Mouse (Mus musculus) cerebellum, adult 8-10 months (tissue): ENCODE data around the gene Map1lc3a.

Experiments
- DNase-seq: peaks from one replicate; pipeline ENCODE4 v3.0.0; 2022

Map1lc3a gene

GRCm38 (mm10) chr2:155276195-155276594, at the start of gene Map1lc3a:
Map1lc3a (plus strand) TSS chr2:155276297.
- DNase-seq: peak; percentile 99

DNA sequence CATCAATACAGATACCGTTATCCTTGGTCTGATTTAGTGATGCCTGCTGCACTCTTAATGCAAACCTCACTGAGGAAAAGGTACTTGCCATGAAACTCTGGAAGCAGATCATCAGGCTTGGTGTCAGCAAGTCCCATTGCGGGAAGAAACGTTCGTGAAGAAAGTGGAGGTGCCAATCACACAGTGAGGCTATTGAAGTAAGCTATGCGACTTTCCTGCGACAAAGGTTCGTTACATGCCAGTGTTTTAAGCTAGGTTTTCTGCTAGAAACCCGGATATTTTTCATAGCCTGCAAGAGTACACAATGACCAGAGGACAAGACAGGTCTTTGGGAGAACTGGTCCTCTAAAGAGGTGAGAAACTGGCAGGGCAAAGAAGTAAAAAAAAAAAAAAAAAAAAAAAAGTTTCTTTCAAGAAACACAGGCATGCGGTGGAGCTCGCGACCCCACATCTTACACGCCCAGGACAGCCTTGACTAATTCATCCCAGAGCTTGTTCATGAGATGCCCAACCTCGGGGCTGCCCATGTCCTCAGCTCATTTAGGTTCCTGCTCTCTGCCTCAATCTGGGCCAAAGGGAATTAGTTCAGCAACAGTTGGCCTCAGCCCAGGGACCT, 40.2 kb upstream of the Map1lc3a start:
- DNase-seq: peak; percentile 20

- peak; percentile 100 for DNase-seq
These were observed 39.6 kb upstream of the Map1lc3a start, which contains the start of gene Dynlrb1 for GRCm38 (mm10) chr2:155236362-155236992. Dynlrb1 (plus strand) TSS chr2:155236533.

DNA sequence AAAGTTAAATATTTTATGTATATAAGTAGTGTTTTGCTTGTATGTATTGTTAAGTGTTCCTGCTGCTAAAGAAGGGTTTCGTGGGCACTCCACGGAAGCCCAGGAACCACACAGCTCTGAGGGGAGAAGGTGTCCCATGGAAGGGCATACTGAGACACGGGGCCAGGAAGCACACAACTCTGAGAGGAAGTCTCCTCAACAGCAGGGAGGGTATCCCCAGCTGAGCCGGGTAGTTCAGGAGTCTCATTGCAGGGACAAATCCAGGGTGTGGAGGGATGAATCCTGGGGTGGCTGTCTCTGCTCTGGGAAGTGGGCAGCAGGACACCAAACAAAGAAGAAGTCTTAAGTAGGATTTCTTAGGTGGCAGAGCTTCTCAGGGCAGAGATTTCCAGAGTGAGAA, 38.8 kb upstream of the Map1lc3a start:
- DNase-seq: no peak

DNA sequence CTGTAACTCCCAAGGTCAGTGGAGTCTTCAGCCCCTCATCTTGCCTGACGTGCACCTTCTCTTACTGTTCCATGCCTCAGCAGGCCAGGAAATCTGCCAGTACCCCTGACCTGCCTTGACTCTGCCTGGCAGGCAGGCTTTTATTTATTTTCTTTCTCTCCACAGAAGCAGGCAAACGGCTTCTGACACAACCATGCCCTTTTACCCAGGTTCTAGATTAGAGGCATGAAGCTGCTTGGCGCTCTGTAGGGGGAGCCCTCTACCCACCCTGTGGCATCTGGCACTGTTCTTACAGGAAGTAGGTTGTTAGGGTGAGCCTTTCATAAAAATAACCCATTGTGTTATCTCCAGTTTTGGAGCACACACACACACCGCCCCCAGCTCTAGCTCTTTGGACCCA, 35.2 kb upstream of the Map1lc3a start:
- DNase-seq: no peak

GRCm38 (mm10) chr2:155242296-155242855, 33.7 kb upstream of the Map1lc3a start:
- DNase-seq: peak; percentile 16

- DNase-seq: peak; percentile 21
These were observed 29.9 kb upstream of the Map1lc3a start for GRCm38 (mm10) chr2:155246231-155246630.

DNA sequence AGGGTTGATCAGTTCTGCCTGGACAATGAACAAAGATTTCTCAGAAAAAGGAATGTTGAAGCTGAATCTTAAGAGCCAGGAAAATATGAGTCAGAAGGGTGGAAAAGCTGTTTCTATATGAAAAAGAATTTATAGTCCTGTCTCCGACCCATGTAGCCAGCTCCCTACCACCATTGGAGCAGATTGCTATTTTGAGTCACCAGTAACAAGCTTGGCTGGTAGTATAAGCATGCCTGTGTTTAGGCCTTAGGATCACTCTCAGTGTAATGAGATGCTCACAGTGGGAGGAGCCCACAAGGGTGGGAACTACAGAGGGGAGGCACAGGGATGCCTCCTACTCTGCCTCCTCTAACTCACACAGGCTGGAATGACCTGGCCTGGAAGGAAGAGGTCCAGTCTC, 27.9 kb upstream of the Map1lc3a start:
- DNase-seq: no peak

GRCm38 (mm10) chr2:155248718-155249117, 27.4 kb upstream of the Map1lc3a start:
- DNase-seq: no peak

GRCm38 (mm10) chr2:155249588-155249987, 26.5 kb upstream of the Map1lc3a start:
- DNase-seq: no peak

DNA sequence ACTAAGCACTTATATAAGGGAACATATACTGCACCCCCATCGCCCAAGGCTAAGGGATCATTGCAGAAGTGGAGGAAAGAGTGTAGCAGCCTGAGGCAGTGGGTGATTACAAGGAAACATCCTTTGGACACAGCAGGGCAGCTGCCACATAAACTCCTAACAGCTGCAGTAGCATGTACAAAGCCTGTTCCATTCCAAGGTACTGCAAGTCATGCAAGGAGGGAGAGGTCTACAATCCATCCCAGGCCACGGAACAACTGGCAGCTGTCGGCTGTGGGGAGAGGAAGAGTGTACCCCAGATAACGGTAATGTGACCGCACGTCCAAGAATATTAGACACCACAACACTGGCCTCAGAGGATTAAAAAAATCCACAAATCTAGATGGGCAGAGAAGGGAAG, 10.6 kb upstream of the Map1lc3a start:
- no peak for DNase-seq

DNA sequence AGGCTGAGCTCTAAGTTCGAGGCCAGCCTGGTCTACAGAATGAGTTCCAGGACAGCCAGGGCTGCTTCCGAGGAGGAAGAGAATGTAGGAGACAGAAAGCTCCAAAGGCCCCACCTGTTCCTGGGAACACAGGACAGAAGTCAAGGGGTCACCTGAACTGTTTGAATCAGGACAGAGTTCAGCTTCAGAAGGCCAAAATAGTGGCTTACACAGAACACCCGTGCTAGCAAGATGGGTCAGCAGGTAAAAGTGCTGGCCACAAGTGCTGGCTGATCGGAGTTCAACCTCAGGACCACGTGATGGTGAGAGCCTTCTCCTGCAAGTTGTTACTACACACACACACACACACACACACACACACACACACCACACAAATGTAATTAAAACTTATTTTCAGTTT, 9.2 kb upstream of the Map1lc3a start:
- DNase-seq: no peak

DNA sequence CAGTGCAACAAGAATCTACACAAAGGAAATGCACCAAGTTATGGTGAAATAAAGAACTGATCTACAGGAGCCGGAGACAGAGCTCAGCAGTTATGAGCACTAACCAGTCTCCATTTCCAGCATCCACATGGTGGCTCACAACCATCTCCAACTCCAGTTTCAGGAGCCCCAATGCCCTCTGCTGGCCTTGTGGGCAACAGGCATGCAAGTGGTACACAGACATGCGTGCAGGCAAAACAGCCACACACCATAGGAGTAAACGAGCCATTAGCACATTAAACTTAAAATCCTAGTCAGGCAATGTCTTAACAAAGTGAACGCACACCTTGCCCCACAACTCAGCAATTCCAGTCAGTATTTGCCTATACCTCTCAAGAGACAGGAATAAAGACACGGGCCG, 4.1 kb upstream of the Map1lc3a start:
- no peak for DNase-seq

DNA sequence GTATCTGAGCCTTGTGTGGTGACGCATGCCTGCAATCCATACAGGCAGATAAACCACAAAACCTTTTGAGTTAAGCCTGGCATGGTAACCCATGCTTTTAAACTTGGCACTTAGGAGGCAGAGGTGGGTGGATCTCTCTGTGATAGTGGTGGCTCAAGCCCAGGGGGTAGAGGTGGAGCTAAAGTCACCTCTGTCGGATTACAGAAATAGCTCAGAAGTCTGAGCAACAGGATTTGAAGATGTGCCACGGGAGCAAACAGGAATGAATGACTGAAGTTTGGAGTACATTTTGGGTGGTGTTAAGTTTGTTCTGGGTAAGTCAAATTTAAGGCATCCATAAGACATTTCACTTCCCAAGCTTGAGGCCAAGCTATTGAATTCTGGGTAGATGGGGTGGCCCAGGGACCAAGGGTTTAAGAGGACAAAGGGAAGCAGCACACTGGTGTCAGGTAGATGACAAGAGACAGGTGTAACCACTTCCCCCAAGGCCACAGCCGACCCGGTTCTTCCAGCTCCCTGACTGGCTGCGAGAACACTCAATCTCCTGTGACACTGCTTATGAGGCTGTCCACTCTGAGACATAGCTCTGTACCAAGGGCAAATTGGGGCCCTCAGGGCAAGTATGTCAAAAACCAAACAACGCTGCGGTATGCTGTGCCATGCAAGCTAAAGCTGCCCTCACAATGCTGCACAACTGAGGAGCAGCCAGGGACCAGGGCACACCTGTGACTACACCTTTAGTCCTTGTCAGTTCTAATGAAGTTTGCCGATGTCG, 3.5 kb upstream of the Map1lc3a start:
- DNase-seq: no peak

GRCm38 (mm10) chr2:155273603-155274002, 2.5 kb upstream of the Map1lc3a start:
- no peak for DNase-seq

DNA sequence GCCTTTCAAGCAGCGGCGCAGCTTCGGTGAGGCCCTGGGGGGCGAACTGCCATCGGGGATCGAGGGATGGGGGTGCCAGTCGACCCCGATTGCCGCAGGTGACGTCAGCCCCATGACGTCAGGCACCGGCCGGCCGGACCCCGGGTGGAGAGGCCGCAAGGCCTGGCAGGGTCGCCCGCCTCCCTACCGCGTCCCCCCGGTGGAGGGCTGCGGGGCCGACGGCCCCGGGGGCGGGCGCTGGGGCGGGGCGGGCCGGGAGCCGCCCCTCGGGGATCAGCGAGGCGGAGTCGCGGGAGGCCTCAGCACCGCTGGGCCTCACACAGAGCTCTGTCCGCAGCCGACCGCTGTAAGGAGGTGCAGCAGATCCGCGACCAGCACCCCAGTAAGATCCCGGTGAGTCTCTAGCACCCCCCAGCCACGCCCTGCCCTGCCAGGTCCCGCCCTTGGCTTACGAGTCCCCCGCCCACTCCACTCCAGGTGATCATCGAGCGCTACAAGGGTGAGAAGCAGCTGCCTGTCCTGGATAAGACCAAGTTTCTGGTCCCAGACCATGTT, 601 bp downstream of the Map1lc3a start:
- peak; percentile 60 for DNase-seq

- DNase-seq: no peak
These were observed 1.6 kb downstream of the Map1lc3a start for GRCm38 (mm10) chr2:155277721-155278120.

- DNase-seq: peak; percentile 45
These were observed 2.3 kb downstream of the Map1lc3a start for GRCm38 (mm10) chr2:155278361-155278760.

DNA sequence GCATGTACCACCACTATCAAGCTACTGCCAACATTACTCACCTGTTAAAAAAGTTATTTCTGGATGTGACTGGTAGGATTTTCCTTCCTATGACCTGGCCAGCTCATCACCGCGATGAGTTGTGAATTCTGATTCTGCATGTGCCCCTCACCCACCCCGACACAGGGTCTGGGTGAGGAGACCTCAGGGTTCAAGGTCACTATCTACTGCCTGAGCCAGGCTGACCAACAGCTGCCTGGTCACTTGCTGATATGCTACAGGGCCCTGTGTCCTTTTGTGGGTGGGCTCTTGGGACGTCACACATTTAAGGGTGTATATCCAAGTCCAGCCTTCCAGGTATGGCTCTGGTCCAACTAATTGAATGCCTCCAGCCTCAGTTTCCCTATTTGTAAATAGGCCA, 3.1 kb downstream of the Map1lc3a start:
- no peak for DNase-seq

DNA sequence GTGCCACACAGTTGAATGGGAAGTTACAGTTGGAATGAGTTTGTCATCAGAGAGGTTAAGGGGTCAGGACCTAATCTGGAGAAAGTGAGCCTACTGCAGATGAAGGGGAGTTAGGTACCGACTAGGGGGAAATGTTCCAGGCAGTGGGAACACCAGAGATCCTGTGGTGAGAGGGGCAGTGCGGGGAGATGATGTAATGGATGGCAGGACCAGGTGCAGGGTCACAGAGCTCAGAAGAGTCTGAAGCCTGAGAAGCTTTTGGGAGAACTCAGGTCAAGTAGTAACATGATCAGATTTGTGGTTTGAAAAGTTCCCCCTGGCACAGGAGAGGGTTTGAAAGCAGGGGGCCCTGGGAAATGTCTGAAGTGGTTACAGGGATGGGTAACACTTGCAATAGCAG, 4.0 kb downstream of the Map1lc3a start:
- DNase-seq: no peak

DNA sequence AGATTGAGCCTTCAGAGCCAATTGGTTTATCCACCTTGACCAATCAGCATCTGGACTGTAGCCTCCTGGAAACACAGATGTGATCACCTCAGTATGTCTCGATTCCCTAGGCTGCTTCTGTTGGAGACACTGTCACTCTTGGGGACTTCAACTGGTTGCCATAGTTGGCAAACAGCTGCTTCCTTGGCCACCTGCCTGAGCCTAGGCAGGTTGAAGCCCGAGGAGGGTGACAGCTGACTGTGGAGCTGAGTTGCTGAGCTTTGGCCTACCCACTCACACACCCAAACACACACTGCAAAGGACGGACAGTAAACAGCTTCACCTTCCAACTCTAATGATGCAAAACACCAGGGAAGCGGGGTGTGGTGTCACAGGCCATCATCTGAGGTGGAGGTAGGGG, 7.7 kb downstream of the Map1lc3a start:
- DNase-seq: no peak

- DNase-seq: no peak
These were observed 8.6 kb downstream of the Map1lc3a start for GRCm38 (mm10) chr2:155284647-155285046.

DNA sequence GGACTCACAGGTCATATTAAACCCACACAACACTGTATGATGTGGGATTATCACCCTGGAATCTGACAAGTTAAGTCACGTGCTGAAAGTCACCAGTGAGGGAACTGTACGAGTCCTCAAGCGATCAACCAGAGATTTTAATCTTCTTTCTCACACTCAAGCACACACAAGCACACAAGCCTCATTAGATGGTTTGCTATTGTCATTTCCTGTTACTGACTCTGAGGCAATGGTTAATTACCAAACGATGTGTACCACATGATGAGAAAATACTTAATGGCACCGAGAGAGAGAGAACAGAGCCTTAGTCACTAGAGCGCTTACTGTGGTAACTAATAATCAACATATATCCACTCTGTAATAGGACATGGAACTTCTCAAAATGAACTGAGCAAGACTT, 9.6 kb downstream of the Map1lc3a start:
- no peak for DNase-seq
